Mouse (Mus musculus): ENCODE measurements around the gene Gabrb1.

Gene Gabrb1

DNA sequence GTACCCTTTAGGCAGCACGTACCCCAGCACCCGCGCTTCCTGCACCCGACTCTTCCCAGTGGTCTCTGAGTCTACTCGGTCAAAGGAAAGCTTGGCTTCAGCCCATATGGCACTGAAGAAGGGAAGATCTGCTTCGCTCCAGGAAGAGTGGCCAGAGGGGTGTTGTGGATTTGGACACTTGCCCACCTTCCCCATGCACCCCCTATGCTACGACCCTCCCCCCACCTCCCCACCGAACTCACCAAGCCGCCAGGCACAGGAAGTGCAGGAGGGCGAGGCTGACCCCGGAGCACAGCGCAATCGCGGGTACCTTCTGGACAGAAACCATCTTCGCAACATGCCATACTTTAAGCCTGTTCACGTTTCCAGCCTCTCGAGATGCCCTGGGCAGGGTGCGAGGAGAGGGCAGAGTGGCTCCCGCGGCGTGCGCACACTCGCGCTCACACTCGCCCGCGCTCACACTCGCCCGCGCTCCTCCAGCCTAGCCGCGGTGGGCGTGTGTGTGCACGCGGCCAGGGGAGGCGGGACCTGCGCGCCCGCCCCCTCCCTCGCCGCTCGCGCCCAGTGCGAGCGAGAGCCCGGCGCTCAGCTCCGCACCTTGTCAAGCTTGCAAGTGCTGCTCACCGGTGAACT, at the start of gene Gabrb1:
Gene Gabrb1 (plus strand): TSS at position 632 of the 633 bp plus-strand sequence.
- no peak for DNase-seq

- DNase-seq = no peak
Measured at GRCm38 (mm10) chr5:71608735-71609134, 49.2 kb upstream of the Gabrb1 start.

- no peak for DNase-seq
Measured at GRCm38 (mm10) chr5:71614311-71614710, 43.6 kb upstream of the Gabrb1 start.

DNA sequence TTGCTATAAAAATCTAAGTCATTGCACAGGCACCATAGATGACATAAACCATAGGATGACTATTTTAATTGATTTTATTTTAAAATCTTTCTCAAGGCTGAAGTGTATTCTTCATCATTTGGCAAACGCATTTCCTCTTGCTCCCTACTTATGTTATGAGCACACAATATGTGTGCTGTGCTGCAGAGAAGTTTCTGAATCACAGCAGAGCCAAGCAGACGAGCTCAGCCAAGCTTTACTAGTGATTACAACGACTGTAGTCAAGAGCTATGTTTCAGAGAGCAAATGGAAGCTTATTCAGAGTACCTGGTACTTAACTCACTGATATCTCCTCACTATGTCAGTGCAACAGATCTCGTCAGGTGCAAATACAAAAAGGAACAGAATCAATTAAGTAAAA, 41.2 kb upstream of the Gabrb1 start:
- no peak for DNase-seq

DNA sequence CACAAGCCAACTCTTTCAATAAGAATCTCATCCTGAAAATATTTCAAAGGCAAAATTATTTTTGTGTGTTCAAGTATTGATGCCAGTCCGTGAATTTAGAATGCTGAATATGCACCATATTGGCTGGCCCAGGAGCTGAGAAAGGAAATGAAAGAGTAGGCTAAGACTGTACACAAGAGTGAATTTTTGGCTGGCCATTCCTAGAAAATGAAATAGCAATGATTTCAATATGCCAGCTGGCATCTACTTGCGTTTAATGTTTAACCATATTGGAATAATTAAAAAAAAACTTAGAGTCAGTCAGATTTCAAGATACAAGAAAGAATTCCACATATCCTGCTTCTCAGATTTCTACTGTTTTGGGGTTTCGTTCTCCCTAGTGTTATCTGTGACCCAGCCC, 30.1 kb upstream of the Gabrb1 start:
- DNase-seq = no peak

DNA sequence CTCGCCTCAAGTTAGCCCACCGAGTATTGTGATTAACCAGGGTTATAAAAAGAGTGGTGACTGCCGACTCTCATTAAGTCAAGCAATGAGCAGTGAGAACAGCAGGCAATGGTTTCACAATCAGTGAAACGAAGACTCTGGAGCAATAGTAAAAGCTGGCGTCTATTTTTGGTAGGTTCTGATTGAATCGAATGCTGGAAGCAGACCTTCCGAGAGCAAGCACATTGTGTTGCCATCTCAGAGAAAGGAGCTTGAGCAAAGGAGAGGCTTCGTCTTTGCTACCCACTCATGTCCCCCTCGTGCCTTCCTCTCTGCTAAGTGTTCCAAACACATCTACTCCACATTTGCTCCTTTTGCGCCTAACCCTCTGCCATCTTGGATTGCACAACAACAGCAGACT, 18.1 kb upstream of the Gabrb1 start:
- DNase-seq = no peak

DNA sequence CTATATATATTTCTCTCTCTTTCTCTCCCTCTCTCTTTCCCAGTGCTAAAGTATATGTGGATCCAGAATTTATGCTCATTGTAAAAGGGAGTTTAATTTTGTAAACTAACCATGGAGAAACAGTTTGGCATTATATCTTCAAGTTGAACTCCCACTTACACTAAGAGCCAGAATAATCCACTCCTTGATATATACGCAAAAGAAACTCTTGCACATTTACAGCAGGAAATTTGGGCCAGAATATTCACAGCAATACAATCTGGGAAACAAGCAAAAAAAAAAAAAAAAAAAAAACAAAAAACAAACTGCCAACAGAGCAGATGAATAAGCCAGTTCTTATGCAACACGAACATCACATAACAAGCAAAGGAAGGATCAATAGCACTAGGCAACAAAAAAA, 9.8 kb upstream of the Gabrb1 start:
- no peak for DNase-seq

- no peak for DNase-seq
Measured at GRCm38 (mm10) chr5:71654056-71654455, 3.9 kb upstream of the Gabrb1 start.

GRCm38 (mm10) chr5:71656771-71657170, 1.1 kb upstream of the Gabrb1 start:
- DNase-seq = no peak

DNA sequence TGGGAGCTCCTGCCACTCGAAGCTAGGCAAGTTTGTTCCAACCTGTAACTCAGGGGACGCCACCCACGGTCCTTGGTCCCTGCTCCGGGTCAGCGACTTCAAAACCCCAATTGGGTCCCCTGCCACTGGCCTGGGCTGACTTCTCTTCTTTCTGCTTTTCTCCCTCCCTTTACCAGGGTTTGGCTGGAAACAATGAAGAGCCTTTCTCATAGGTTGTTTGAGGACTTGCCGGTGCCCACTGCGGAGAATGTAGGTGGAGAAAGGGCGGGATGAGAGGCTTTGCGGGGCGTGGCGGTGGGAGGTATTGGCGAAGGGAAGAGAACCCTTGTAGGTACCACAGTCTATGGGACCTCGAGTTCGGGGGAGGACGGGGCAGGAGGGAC, 193 bp downstream of the Gabrb1 start, which contains the start of gene Gabra4:
Gene Gabra4 (minus strand): TSS at position 194 of the 383 bp plus-strand sequence.
- no peak for DNase-seq

GRCm38 (mm10) chr5:71665593-71665992, 7.7 kb downstream of the Gabrb1 start:
- no peak for DNase-seq

- no peak for DNase-seq
Measured at GRCm38 (mm10) chr5:71699696-71700467, 42.0 kb downstream of the Gabrb1 start.

DNA sequence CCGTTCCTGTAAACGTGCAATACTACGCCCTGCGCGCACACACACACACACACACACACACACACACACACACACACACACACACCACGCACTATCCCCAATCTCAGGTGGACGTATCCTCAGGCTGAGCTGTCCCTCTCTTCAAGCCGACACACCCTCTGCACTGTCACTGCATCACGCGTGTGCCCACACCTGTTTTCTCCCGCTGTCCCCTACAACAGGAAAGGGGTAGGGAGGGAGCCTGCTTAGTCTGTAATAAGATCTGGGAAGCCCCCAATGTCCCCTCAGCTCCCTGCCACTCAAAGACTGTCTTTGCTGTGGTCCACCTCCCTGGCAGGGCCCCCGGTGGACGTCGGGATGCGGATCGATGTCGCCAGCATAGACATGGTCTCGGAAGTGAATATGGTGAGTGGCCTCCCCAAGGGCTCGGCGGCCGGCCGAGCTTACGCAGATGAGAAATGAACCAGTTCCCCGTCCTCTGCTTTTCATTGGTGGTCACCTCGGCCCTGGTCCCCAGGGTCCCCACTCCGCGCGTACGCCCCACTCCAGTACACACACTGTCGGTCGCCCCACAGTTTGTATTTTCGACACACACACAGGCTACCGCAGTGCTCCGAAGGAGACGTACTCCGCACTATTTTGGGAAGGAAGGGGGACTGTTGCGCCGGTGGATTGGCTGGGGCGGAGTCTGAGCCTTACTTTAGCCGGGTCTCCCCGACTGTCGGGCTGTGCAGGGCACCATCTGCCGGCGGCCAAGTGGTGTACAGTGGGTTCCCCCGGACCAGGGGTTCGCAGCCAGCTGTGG, 42.8 kb downstream of the Gabrb1 start:
- DNase-seq = no peak

GRCm38 (mm10) chr5:71701273-71701614, 43.3 kb downstream of the Gabrb1 start:
- no peak for DNase-seq

DNA sequence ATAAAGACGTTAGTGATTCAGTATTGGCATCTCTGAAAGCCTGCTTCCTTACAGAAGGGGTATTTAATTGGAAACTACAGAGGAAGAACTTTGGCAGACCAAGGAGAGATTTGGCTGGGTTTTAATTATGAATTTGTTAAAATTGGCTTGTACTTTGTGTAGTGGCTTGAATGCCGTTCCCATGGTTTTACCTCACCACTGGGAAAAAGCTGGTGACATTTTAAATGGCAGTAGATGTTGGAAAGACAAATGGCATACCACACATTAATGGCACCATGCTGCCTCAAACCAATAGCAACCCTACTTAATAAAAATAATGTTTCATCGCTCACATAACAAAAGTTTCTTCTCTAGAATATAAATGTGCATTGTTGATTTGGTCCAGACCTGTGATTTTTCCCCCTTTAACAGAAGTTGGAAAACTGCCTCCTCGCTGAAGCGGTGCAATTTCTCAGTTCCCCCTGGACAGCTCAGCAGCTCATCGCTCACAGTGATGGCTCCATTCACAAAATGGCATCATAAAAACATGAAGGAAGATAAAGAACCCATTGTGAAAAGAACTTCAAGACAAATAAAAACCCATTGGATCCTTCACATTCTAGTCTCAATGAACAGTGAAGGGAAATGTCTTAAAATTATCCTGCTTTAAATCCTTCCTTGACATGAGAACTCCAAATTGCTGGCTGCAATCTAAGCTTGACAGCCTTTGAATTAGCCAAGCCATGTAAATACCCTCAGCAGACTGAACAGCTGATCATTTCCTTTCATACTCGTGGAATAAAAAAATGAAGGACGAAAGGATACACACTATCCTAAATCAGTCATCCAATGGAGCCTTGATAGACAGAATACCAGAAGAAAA, 75.2 kb downstream of the Gabrb1 start:
- no peak for DNase-seq

DNA sequence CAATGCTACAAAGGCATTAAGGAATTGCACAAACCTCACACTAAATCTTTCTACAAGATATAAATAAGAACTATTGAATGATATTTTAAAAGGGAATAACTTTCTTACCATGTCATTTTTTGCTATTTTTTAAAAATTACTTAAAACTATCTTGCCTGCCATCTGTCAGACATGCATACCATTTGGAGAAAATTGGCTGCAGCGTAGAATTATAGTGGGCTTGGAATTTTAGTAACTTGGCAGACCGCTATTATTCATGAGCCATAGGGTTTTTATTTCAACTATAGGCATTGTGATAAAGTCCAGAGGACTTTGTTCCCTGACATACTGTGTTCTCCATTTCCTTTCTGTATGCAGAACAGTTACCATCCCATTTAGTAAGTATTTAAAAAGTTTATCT, 89.5 kb downstream of the Gabrb1 start:
- no peak for DNase-seq

DNA sequence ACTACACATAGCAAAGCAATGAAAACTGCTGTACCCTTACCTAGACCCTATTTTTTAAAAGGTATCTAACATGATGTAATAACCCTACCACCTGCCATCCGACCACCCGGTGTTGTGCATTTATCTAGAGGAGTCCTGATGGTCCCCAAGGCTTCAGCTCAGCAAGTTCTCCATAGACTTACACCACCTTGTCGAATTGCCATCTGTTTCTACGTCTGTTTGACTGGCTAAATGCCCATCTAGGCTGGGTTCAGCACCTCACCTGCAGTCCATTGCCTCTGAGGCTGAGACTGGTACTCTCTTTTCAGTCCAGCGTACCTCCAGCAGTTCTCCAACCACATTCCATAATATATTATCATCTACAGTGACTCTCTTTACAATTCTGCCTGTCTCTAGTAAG, 96.1 kb downstream of the Gabrb1 start:
- DNase-seq = no peak

- no peak for DNase-seq
Measured at GRCm38 (mm10) chr5:71761105-71761504, 103.2 kb downstream of the Gabrb1 start.

DNA sequence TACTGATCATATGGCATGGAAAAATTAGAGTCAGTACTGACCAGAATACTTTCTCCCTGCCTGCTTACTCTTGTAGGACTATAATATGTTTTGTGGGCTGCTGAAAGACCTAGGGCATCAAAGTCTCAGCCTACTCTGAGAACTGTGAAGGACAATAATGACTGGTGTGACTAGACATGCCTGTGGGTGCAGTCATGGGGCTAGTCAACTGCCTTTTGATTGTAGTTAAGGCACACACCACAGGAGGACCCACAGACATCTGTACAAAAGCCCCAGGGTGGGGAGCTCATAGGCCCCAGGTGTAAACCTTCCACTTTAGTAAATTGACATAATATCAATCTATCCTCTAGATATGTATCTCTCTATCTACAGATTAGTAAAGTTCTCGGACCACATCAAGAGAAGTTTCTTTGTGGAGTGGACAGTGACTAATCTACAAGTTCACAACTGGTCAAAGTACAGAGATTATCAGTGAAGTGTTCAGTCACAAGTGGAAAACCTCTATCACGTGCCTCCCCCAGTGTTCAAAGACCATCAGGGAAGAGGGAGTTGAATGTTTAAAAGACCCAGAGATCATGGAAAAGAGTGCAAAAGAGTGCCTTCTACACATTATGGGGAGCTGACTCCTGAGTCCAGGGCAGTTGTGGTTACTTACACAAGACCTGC, 123.7 kb downstream of the Gabrb1 start:
- no peak for DNase-seq

GRCm38 (mm10) chr5:71822862-71823261, 164.9 kb downstream of the Gabrb1 start:
- DNase-seq = no peak

- DNase-seq = no peak
Measured at GRCm38 (mm10) chr5:71828342-71828741, 170.4 kb downstream of the Gabrb1 start.

DNA sequence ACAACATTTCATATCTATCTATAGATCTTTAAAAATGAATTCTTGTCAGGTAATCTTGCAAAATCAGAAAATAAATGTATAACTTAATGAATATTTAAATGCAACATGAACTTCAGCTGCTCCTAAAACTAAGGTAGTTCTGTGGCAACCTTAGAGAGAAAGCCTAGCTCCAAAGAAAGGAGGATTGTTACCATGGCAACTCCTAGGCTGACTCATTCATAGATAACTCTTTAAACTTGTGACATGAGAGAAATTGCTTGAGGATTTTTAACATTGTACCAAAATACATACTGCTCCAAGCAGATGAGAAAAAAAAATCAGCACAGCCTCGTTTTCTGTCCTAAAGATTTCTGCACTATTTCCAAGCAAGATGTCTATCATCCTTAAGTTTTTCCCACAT, 171.1 kb downstream of the Gabrb1 start:
- no peak for DNase-seq
